Mouse (Mus musculus) heart, embryonic 12.5 days (tissue): ENCODE measurements around the gene Tmem9. TPM values are rescaled to one million over a fixed set of nuclear protein-coding genes. Genes with fewer than 3 reads are reported as not detected.

ENCODE experiments used
- ATAC-seq: fragments of 200-750 bp; cut with Nextera tagmentation; 2 replicates; pipeline ENCODE4 v1.8.0; 2017; ENCODE audit warnings: moderate TSS enrichment, moderate library complexity; ENCODE audit not compliant: insufficient number of reproducible peaks, low FRiP score
- H3K27ac ChIP-seq: fragments of 300-500 bp; sonication (generic); 2 replicates; pipeline ENCODE4 v1.5.1; 2016; ENCODE audit warnings: mild to moderate bottlenecking, moderate library complexity; ENCODE audit not compliant: poor library complexity, severe bottlenecking
- H3K27me3 ChIP-seq: fragments of 300-500 bp; sonication (generic); replicated peaks from 2 replicates; pipeline ENCODE4 v1.6.1; 2016; ENCODE audit warnings: mild to moderate bottlenecking, moderate library complexity
- H3K36me3 ChIP-seq: fragments of 300-500 bp; sonication (generic); 2 replicates; pipeline ENCODE4 v1.6.1; 2016; ENCODE audit warnings: mild to moderate bottlenecking, moderate library complexity
- H3K4me1 ChIP-seq: fragments of 300-500 bp; sonication (generic); replicated peaks from 2 replicates; pipeline ENCODE4 v1.6.1; 2016; ENCODE audit warnings: mild to moderate bottlenecking
- H3K4me2 ChIP-seq: fragments of 300-500 bp; sonication (generic); 2 replicates; pipeline ENCODE4 v1.6.1; 2016; ENCODE audit warnings: mild to moderate bottlenecking, moderate library complexity
- H3K4me3 ChIP-seq: fragments of 300-500 bp; sonication (generic); 2 replicates; pipeline ENCODE4 v1.5.1; 2016; ENCODE audit warnings: mild to moderate bottlenecking
- H3K9ac ChIP-seq: fragments of 300-500 bp; sonication (generic); 2 replicates; pipeline ENCODE4 v1.6.1; 2016; ENCODE audit warnings: mild to moderate bottlenecking, moderate library complexity
- H3K9me3 ChIP-seq: fragments of 300-500 bp; sonication (generic); replicated peaks from 2 replicates; pipeline ENCODE4 v1.6.1; 2016; ENCODE audit warnings: mild to moderate bottlenecking, moderate library complexity
- WGBS: fragments of 180-500 bp; shearing (Covaris S2); methylation state at CpG from one replicate; pipeline ENCODE4 v1.1.7; 2016; 5-methylcytosine and 5-hydroxymethylcytosine counted together
- polyA plus RNA-seq: library from polyadenylated mRNA; unstranded; fragments of >200 nt; fragmentation: Nextera tagmentation; extraction: Ambion mirVana; gene quantifications from 2 replicates; pipeline ENCODE4 v1.2.1, GENCODE M21; 2016

Tmem9 gene
- polyA plus RNA-seq, 1 experiment from 2014 or later = 131 TPM

DNA sequence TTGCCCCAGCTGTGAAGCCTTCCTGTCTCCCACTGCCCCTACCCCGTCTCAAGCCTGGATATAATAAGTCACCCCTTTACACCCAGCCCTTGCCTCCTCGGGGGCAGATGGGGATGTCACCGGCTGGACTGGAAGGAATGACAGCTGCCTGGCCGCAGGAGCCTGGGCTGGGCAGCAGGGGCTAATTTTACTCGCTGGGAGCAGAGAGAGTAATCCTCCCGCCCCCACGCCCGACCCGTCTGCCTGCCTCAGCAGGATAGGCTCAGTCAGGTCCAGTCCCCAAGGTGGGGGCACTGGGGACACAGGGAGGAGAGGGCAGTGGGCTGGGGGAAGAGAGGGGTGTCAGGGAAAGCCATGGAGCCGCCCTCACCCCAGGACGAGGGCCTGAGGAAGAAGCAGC is 44.6 kb downstream of the Tmem9 start, which contains the start of gene Cacna1s:
Gene Cacna1s (plus strand): TSS at position 204 of the 400 bp plus-strand sequence.
- WGBS = 24% methylated on average over 11 of the region's 11 CpGs
- H3K9ac ChIP-seq = no peak within 1 kb of the TSS
- no peak for ATAC-seq

DNA sequence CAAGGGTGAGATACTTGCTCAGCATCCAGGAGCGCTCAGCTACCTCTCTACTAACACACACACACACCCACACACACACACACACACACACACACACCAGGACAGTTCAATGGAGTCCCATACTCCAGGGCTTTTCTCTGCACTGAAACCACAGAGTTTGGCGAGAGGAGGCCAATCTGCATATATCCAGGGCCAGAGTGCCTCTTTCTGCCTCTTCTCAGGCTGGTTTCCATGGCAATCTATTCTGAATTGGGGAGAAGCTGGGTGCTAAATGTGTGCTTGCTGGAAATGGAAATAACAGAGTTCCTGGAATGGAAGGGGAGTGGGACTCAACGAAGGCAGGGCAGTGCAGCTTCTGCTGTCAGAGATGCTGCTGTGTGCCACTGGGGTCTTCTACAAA is 47.8 kb downstream of the Tmem9 start:
- H3K4me3 ChIP-seq = no peak overlapping the region
- H3K27me3 ChIP-seq = peaks cover 35% of the 10 kb centered on the region
- H3K36me3 ChIP-seq = no peaks in the 10 kb centered on the region
- H3K4me2 ChIP-seq = no peak overlapping the region
- H3K27ac ChIP-seq = no peak overlapping the region
- no peak overlapping the region for H3K9ac ChIP-seq
- peaks cover 28% of the 10 kb centered on the region for H3K4me1 ChIP-seq
- WGBS = 72% methylated on average over 3 of the region's 3 CpGs
- H3K9me3 ChIP-seq = no peaks in the 10 kb centered on the region
- no peak for ATAC-seq

More for the DNA sequence above, 44.6 kb downstream of the Tmem9 start, which contains the start of gene Cacna1s:
- Histone ChIP-seq H3K4me2 (no peak within 1 kb of the TSS), H3K27ac (no peak within 1 kb of the TSS), H3K4me3 (no peak within 1 kb of the TSS), H3K9me3 (no peaks in the 10 kb centered on the region), H3K36me3 (no peaks in the 10 kb centered on the region), H3K4me1 (peaks cover 31% of the 10 kb centered on the region), H3K27me3 (peaks cover 63% of the 10 kb centered on the region)

DNA sequence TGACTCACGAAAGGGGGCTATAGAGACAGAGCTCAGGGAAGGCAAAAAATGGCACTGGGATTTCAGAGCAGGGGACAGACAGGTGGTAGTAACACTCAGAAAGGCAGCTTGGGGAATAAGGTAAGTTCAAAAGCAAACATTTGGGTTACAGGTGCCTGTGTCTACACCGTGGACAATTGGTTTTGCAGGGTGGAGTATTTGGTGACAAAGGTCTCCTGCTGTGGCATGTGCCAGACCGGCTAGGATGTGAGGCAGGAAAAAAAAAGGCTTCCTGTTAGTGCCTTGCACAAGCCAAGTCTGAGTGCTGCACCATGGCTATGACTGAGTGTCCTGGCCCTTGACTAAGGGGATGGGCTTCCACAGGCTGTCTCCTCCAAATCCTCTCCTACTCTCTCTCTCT is 50.6 kb downstream of the Tmem9 start:
- H3K9ac ChIP-seq = no peak overlapping the region
- peaks cover 16% of the 10 kb centered on the region for H3K4me1 ChIP-seq
- peaks cover 12% of the 10 kb centered on the region for H3K27me3 ChIP-seq
- 56% methylated on average over 3 of the region's 3 CpGs for WGBS
- ATAC-seq = no peak
- no peak overlapping the region for H3K4me2 ChIP-seq
- no peaks in the 10 kb centered on the region for H3K9me3 ChIP-seq
- H3K4me3 ChIP-seq = no peak overlapping the region
- no peak overlapping the region for H3K27ac ChIP-seq
- H3K36me3 ChIP-seq = no peaks in the 10 kb centered on the region

DNA sequence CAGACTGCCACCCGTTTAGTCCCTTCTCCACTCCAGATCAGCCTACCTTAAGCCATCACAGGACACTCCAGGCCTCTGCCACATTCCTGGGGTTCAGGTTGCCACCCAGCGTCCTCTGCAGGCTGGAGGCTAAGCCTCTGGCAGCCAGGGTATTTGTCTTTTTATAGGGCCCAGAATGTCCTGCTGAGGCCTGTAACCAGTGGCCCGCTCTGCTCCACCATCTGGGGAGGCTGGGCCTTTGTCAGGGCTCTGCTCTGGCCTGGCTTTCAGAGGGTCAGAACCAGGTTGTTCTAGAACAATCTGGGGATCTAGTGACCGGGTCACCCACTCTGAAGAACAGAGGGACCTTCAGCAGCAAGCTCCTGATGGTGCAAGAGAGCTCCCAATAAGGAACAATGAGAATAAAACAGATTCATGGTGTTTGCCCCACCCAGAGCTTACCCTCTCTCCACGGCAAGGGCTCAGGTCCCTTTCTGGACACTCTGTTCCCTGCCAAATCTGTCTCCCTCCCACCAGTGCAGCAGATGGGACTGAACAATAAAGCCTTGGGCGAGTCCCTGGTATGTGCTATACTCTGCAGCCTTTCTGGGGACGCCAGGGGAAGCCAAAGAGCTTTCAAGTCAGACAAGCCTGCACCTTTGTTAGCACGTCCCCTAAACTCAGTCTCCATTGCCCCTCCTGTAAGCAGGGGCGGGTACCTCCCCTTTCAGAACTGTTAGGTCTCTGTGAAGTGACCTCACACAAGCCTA is 53.3 kb downstream of the Tmem9 start:
- no peaks in the 10 kb centered on the region for H3K36me3 ChIP-seq
- H3K9ac ChIP-seq = no peak overlapping the region
- H3K4me1 ChIP-seq = peaks cover 21% of the 10 kb centered on the region
- no peak overlapping the region for H3K27ac ChIP-seq
- H3K27me3 ChIP-seq = no peaks in the 10 kb centered on the region
- no peak for ATAC-seq
- no peaks in the 10 kb centered on the region for H3K9me3 ChIP-seq
- WGBS = 56% methylated on average over 9 of the region's 9 CpGs
- H3K4me2 ChIP-seq = no peak overlapping the region
- no peak overlapping the region for H3K4me3 ChIP-seq

DNA sequence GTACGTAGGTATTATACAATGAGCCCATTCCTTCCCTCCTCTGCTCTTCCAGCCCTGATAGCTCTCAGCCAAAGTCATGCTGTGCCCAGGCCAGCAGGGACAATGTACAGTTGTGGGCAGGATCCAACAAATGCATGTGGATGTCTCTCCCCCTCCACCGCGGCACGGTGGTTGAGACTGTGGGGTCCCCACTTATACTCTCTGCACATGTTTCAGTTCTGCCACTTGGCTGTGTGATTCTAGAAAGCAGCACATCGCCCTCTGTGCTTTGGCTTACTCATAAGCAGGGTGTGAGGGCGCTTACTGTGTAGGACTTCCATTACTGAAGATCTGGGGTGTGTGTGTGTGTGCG is 53.8 kb downstream of the Tmem9 start:
- Histone ChIP-seq H3K9me3 (no peaks in the 10 kb centered on the region), H3K9ac (no peak overlapping the region), H3K4me2 (no peak overlapping the region), H3K4me3 (no peak overlapping the region), H3K36me3 (no peaks in the 10 kb centered on the region), H3K4me1 (peaks cover 21% of the 10 kb centered on the region), H3K27ac (no peak overlapping the region), H3K27me3 (no peaks in the 10 kb centered on the region)
- WGBS = 86% methylated on average over 7 of the region's 7 CpGs
- no peak for ATAC-seq

DNA sequence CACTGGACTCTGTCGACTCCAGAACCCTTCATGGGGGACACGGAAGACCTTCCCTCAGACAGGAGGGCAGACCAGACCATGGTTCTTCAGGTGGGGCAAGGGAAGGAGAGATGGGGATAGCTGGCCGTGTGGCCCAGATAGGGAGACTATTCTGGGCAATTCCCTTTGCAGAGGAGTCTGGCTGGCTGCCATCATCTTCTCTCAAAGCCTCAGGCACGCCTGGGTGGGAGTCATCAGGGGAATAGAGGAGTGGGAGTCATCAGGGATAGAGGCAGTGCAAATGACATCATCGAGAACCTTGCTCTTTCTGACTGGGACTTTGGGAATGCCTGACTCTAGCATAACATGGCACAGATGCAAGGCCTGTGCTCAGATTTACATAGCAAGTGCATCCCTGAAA is 56.0 kb downstream of the Tmem9 start:
- ATAC-seq = no peak
- Histone ChIP-seq H3K36me3 (no peaks in the 10 kb centered on the region), H3K4me2 (no peak overlapping the region), H3K9ac (no peak overlapping the region), H3K27ac (no peak overlapping the region), H3K4me1 (peaks cover 21% of the 10 kb centered on the region), H3K4me3 (no peak overlapping the region), H3K9me3 (no peaks in the 10 kb centered on the region), H3K27me3 (no peaks in the 10 kb centered on the region)
- 40% methylated on average over 5 of the region's 5 CpGs for WGBS

DNA sequence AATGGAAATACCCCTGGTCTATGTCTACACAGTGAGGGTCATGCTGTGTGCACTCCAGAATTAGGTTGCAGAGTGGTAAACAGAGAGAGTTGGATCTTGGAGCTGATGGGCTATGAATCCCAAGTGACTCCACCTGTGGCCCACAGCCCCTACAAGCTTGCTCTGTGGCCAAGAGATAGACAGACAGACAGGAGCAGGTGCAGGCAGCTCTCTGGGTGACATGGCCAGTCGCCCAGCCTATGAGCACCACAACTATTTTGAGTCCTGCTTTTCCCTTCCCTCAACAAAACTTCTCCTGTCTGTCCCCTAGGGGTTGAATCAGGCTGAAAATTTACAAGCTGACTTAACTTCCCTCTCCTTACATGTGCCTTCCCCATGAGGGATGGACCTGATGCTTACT is 58.7 kb downstream of the Tmem9 start:
- 64% methylated on average over 1 of the region's 1 CpGs for WGBS
- Histone ChIP-seq H3K27ac (no peak overlapping the region), H3K4me3 (no peak overlapping the region), H3K9ac (no peak overlapping the region), H3K36me3 (no peaks in the 10 kb centered on the region), H3K9me3 (no peaks in the 10 kb centered on the region), H3K27me3 (0 out of 2 replicates have a peak, but pooled peaks cover 6% of the 10 kb centered on the region), H3K4me2 (no peak overlapping the region), H3K4me1 (peaks cover 21% of the 10 kb centered on the region)
- ATAC-seq = no peak

DNA sequence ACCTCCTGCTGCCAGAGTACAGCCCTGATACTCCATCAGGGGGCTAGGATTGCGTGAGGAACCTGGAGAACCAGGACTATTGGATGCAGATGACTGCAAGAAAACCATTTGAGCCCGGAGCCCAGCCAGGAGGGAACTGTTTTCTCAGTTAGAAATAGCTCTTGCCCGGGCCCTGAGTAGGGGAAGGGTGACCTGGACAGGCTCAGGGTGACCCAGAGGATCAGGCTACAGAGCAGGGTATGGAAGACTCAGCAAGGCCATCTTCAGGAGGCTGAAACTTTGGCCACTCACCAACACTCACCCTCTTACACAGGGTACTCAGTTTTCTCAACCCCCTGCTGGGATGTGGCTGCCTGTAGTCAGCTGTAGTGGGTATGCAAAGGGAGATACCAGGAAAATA is 59.6 kb downstream of the Tmem9 start:
- H3K4me1 ChIP-seq = peaks cover 20% of the 10 kb centered on the region
- H3K27ac ChIP-seq = no peak overlapping the region
- H3K4me3 ChIP-seq = no peak overlapping the region
- 62% methylated on average over 3 of the region's 3 CpGs for WGBS
- no peaks in the 10 kb centered on the region for H3K9me3 ChIP-seq
- 0 out of 2 replicates have a peak, but pooled peaks cover 6% of the 10 kb centered on the region for H3K27me3 ChIP-seq
- no peak overlapping the region for H3K4me2 ChIP-seq
- no peak for ATAC-seq
- H3K9ac ChIP-seq = no peak overlapping the region
- H3K36me3 ChIP-seq = no peaks in the 10 kb centered on the region

DNA sequence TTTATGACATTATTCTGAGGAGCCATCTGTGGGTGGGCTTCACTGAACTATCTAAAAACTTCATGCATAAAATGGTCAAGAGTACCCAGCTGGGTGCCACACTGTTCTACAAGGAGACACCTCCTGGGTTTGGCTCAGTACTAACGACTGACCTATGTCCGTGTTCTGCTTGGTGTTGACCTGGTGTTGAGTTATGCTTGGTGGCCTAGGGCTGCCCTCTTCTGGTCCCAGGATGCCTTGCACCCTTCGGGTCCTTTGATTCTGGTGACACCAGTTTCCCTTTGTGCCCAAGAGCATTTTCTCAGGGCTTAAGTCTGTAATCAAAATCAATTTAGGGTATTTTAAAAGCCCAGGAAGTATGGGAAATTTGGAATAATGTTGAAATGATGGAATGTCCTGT is 68.1 kb downstream of the Tmem9 start:
- 4% methylated on average over 3 of the region's 3 CpGs for WGBS
- no peaks in the 10 kb centered on the region for H3K9me3 ChIP-seq
- H3K36me3 ChIP-seq = no peaks in the 10 kb centered on the region
- no peak overlapping the region for H3K27ac ChIP-seq
- no peak for ATAC-seq
- peaks cover 18% of the 10 kb centered on the region; the same call in 1 of the 2 replicates for H3K27me3 ChIP-seq
- no peak overlapping the region for H3K4me2 ChIP-seq
- H3K4me3 ChIP-seq = no peak overlapping the region
- H3K9ac ChIP-seq = no peak overlapping the region
- 0 out of 2 replicates have a peak, but pooled peaks cover 5% of the 10 kb centered on the region for H3K4me1 ChIP-seq

DNA sequence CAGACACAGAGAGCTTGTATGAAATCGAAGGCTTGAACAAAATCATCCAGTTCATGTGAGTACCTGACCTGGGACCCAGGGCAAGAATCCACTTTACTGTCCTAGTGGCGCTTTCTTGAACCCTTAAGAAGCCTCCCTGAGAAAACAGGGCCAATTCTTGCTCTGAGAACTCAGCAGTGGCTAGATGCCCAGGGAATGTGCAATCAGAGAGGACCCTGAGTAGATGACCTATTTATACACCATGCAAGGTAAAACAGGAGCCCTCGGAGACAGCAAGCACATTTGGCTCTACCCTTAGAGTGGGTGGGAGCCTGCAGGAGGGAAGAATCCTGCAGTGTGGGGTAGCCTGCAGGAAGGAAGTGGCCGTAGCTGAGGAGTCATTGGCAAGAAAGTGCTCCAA is 69.7 kb downstream of the Tmem9 start:
- H3K36me3 ChIP-seq = no peaks in the 10 kb centered on the region
- no peak for ATAC-seq
- WGBS = 46% methylated on average over 4 of the region's 4 CpGs
- H3K4me2 ChIP-seq = no peak overlapping the region
- no peak overlapping the region for H3K4me3 ChIP-seq
- 0 out of 2 replicates have a peak, but pooled peaks cover 5% of the 10 kb centered on the region for H3K4me1 ChIP-seq
- H3K27me3 ChIP-seq = peaks cover 22% of the 10 kb centered on the region; the same call in 1 of the 2 replicates
- peaks cover 6% of the 10 kb centered on the region for H3K9me3 ChIP-seq
- H3K27ac ChIP-seq = no peak overlapping the region
- no peak overlapping the region for H3K9ac ChIP-seq

DNA sequence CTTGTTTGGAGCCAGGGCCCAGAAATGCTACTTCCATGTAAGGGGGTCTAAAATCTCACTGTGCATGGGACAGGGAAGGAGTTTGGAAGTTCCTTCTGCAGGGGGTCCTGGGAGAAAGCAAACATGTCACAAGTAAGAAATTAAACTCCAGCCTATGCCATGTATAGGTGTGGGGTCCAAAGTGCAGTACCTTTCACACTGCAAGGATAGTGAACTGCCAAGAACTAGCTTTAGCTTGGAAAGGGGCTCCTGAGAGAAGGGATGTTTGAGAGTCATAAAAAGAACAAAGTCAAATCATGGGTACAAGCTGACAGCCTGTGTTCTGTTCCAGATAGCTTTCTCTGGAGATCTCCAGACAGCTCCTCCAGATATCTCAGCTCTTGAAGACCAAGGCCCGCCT is 73.2 kb downstream of the Tmem9 start:
- Histone ChIP-seq H3K36me3 (no peaks in the 10 kb centered on the region), H3K9ac (no peak overlapping the region), H3K9me3 (peaks cover 6% of the 10 kb centered on the region), H3K4me1 (peaks cover 12% of the 10 kb centered on the region), H3K4me2 (no peak overlapping the region), H3K27me3 (peaks cover 39% of the 10 kb centered on the region), H3K27ac (no peak overlapping the region), H3K4me3 (no peak overlapping the region)
- ATAC-seq = no peak
- WGBS = 82% methylated on average over 1 of the region's 1 CpGs
